Mouse (Mus musculus): ENCODE measurements around the gene Plekha1. TPM values are rescaled to one million over a fixed set of nuclear protein-coding genes. Genes with fewer than 3 reads are reported as not detected.

The Plekha1 gene
- 25.6 and 31.6 TPM in 2 replicates for total RNA-seq (2021)
- long read RNA-seq, experiment 1, transcript Plekha1-202 (13 exons, 2,301 nt): major isoform, 8 of 25 reads
- long read RNA-seq, experiment 1, partial matches to known transcripts: 1 of 25 reads
- long read RNA-seq, experiment 1, other reads (novel, unspliced or antisense): 15 of 25 reads
- long read RNA-seq, experiment 2, partial matches to known transcripts: 0 of 27 reads
- long read RNA-seq, experiment 2, other reads (novel, unspliced or antisense): 22 of 27 reads

GRCm38 (mm10) chr7:130865613-130866591 lies at the start of gene Plekha1:
Plekha1 (plus strand) TSS chr7:130865756.
- peak; percentile 98 for DNase-seq

GRCm38 (mm10) chr7:130816243-130816642 lies 49.3 kb upstream of the Plekha1 start:
- no peak for DNase-seq

DNA sequence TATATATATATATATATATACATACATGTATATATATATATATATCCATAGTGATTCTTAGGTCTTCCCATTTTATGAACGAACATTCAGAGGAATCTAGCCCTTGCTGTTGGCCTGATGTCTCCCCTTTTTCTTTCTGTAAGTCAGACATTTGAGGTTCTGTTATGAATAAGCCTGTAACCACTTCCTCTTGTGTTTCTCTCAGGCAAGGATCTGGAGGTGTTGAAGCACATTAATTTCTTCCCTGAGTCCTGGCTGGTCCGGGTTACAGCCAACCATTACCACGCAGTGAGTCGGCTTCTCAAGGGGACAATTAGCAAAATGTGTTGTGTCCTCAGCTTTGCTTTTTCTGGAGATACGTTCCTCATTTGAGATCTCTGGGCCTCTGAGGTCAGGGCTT lies 46.7 kb upstream of the Plekha1 start:
- no peak for DNase-seq

- DNase-seq: peak; percentile 24
Observed at GRCm38 (mm10) chr7:130819624-130820023, 45.9 kb upstream of the Plekha1 start.

- no peak for DNase-seq
Observed at GRCm38 (mm10) chr7:130823992-130824391, 41.6 kb upstream of the Plekha1 start.

- no peak for DNase-seq
Observed at GRCm38 (mm10) chr7:130826343-130826742, 39.2 kb upstream of the Plekha1 start.

DNA sequence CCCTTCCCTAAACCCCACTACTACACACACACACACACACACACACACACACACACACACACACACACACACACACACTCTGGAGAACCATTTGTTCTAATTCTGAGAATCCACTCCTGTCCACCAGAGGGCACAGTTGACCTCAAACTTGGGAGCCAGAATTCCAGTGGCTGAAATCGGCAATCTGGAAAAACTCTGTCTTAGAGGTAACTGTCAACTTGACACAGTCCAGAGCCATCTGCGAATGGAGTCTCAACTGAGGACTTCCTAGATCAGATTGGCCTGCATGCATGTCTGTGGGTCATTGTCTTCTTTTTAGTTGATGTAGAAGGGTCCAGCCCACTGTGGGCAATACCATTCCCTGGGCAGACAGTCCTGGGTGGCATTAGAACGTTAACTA lies 38.1 kb upstream of the Plekha1 start:
- DNase-seq: peak; percentile 80

DNA sequence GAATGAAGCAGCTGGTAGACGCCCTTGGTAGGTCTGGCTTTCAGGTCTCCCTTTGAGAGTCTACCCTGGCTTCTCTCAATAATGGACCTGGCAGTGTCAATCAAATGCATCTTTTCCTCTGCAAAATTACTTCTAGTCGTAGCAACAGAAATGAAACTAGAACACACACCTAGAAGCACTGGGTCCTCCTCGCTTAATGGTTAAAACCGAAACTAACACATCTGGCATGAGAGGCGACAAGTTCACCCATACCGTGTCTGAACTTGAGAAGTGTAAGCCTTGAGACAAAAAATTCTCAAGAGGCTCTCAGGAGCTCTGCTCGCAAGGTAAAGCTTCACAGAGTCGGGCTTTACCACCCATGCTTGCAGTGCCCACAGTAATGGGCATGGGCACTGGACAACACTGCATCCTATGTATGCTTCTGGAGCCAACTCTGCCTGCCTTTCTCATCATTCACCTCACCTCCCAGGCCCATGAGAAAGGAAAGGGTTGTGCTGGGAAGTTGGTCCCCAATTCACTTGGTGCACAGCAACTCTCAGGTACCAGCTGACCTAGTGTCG lies 37.6 kb upstream of the Plekha1 start:
- DNase-seq: no peak

DNA sequence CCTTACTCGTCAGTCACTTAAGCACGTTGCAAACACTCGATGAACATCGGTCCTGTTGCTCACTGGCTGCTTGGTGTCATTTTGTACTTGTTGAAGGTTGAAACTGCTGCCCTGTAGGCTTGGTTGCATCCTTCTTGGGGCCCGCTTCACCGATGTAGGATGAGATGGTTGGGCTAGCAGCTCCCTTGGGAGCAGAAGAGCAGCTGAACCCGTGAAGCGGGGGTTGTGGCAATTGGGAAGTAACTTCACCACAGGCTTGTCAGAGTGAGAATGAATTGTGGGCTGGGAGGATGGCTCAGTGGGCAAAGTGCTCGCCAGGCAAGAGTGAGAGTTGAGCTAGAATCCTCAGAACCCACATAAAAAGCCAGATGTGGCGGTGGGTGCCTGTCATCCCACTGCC lies 37.1 kb upstream of the Plekha1 start:
- no peak for DNase-seq

DNA sequence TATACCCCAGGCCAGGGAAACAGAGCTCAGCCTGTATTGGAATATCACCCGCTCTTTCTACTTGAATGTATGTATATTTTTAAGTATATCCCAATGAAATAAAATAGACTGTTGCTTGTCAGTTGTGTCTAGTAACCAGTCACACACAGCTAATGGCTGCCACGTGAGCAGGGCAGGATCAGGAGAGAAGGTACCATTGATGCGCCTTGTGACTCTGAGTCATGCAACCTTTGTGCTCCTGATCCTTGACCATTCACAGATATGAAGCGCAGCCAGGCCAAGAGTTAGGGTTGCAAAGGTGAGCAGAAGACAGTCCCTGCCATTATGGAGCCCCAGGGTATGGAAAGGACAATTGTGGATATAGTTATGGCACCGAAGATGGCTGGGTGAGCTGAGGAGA lies 34.0 kb upstream of the Plekha1 start:
- DNase-seq: no peak

DNA sequence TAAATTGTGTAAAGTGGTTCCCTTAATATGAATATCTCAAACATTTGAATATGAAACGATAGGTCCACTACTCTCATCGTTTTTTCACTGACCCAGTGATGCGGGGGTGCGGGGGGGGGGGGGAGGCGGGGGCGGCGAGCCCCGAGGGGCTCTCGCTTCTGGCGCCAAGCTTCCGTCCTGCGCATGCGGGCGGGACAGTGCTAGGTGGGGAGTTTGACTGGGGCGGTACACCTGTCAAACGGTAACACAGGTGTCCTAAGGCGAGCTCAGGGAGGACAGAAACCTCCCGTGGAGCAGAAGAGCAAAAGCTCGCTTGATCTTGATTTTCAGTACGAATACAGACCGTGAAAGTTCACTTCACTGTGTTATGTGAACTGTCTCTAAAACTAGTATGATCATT lies 31.3 kb upstream of the Plekha1 start:
- DNase-seq: peak; percentile 46

GRCm38 (mm10) chr7:130834958-130835861 lies 30.3 kb upstream of the Plekha1 start:
- DNase-seq: peak; percentile 79

GRCm38 (mm10) chr7:130836066-130836465 lies 29.5 kb upstream of the Plekha1 start:
- DNase-seq: no peak

- DNase-seq: no peak
Observed at GRCm38 (mm10) chr7:130837941-130838657, 27.5 kb upstream of the Plekha1 start.

- DNase-seq: no peak
Observed at GRCm38 (mm10) chr7:130838658-130839025, 26.9 kb upstream of the Plekha1 start.

DNA sequence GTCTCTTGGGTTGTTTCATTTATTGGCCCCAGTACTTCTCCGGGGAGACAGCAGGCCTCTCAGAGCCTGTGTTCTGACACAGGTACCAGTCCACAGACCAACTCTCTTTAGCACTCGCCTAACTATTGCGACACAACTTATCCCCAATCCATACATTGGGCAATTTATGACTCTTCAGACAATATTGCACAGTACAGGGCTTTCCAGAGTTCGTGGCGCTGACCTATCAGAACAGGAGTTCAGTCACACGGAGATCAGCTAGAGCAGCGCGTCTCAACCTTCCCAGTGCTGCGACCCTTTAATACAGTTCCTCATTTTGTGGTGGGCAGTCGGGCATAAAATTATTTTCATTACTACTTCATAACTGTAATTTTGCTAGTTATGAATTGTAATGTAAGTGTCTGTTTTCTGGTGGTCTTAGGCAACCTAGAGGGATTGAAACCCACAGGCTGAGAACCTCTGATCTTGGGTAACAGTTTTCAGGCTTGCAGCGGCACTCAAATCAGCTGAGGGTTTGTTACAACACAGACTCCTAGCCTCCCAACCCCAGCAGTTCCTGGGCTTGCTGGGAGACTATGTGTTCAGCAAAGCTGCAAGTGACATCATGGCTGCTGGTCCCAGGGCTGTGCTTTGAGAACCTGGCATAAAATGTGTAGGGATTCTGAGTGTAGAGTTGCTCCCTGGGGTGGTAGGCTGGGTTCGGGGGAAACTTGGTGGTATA lies 26.0 kb upstream of the Plekha1 start:
- DNase-seq: no peak

DNA sequence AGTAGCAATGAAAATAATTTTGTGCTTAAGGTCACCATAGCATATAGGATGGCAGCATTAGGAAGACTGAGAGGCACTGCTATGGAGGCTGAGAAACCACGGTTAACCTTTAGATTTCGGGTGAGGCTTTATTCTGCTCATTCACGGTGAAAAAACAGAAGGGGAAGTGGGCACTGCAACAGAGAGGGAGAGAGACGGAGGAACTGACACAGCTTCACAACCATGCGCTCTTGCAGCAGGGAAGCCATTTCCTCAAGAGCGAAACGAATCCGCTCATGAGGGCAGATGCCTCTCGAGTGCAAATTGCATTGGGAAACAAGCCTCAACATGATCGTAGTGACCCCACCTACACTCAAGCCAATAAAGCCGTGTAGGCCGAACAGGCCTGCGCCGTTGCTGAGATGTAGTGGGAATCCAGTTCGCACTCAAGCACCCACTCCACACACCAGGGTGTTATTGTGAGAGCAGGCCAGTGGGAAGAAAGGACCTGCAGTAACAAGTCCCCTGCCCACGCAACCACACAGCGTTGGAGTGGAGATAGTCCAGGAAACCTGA lies 18.3 kb upstream of the Plekha1 start:
- DNase-seq: no peak

DNA sequence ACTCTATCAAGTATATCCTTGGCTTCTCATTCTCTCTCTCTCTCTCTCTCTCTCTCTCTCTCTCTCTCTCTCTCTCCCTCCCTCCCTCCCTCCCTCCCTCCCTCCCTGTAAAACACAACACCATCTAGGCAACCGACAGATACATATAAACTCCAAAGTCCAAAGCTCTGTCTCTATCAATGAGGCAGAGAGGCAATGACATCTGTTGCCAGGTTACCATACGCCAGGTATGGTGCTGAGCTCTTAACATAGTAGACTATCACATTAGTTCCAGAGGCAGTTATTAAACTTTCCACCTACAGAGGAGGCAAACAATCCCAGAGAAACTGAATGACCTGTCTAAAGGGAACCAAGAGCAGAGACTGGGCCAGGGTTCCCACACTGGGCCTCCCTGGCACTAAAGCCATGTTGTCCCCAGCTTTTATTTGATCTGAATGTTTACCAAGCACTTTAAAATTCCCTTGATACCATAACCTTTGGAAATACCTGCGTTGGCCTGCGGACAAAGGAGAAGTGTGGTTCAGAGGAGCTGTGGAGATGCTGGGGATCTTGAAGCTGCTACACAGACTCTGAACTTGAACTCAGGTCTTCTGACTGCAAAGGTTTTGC lies 10.8 kb upstream of the Plekha1 start:
- no peak for DNase-seq

DNA sequence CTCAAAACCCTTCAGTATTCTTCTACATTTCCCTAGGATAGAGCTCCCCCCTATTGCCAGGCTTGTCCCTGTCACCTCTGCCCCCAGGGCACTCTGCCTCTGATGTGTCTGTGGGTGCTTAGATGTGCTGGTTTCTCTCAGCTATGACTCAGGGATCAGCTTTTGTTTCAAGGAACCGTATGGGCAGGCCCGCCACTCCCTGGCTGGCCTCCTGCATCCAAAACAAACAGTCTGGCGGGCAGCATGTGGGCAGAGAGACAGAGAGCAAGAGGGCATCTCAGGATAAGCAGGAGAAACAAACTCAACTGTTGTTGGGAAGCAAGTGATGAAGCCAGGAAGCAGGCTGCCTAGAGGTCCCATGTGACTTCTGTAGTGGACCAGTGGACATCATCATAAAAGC lies 9.9 kb upstream of the Plekha1 start:
- DNase-seq: peak; percentile 40

DNA sequence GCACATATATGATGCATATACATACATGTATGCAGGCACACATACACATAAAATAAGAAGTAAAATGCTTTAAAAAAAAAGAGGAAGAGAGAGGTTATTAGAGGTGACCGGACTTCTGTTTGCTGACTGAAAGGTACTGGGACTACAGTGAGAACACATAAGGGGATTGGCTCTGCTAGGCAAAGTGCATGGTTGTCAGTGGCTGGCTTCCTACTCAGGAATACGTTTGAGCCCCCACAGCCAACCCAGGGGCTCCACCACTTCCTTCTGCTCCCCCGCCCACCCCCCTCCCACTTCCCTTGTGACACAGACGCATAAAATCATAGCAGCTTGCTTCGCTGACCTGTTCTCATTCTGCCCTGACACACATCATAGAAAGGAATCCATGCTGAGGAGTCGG lies 7.6 kb upstream of the Plekha1 start:
- DNase-seq: no peak

All from adrenal gland, postnatal 14 days (tissue).